Mouse (Mus musculus) kidney, postnatal 14 days (tissue): Measurements from ENCODE around the gene Nprl2.

ENCODE experiments used
- DNase-seq: peaks from one replicate; pipeline ENCODE4 v3.0.0; 2022; ENCODE audit warnings: mixed read lengths

Nprl2 gene

GRCm38 (mm10) chr9:107534408-107535202 lies 7.4 kb upstream of the Nprl2 start:
- DNase-seq = no peak

GRCm38 (mm10) chr9:107538231-107538630 lies 3.8 kb upstream of the Nprl2 start:
- no peak for DNase-seq

GRCm38 (mm10) chr9:107538711-107539110 lies 3.3 kb upstream of the Nprl2 start:
- DNase-seq = no peak

GRCm38 (mm10) chr9:107539940-107540339 lies 2.1 kb upstream of the Nprl2 start:
- DNase-seq = no peak

GRCm38 (mm10) chr9:107540420-107540819 lies 1.6 kb upstream of the Nprl2 start:
- no peak for DNase-seq

GRCm38 (mm10) chr9:107541005-107541404 lies 1.0 kb upstream of the Nprl2 start:
- DNase-seq = no peak

- no peak for DNase-seq
Measured at GRCm38 (mm10) chr9:107542352-107542686, 293 bp downstream of the Nprl2 start.

- no peak for DNase-seq
Measured at GRCm38 (mm10) chr9:107542721-107543120, 695 bp downstream of the Nprl2 start.

- no peak for DNase-seq
Measured at GRCm38 (mm10) chr9:107543299-107543698, 1.3 kb downstream of the Nprl2 start.

GRCm38 (mm10) chr9:107544196-107544700 lies 2.2 kb downstream of the Nprl2 start:
- DNase-seq = no peak

GRCm38 (mm10) chr9:107544729-107545128 lies 2.7 kb downstream of the Nprl2 start:
- DNase-seq = no peak

GRCm38 (mm10) chr9:107545199-107545598 lies 3.2 kb downstream of the Nprl2 start:
- DNase-seq = no peak

GRCm38 (mm10) chr9:107545602-107546001 lies 3.6 kb downstream of the Nprl2 start:
- DNase-seq = peak; percentile 83

- DNase-seq = peak; percentile 96
Measured at GRCm38 (mm10) chr9:107547026-107547425, 5.0 kb downstream of the Nprl2 start, which contains the start of gene Zmynd10. Zmynd10 (plus strand) TSS chr9:107547298.

- no peak for DNase-seq
Measured at GRCm38 (mm10) chr9:107547957-107548356, 5.9 kb downstream of the Nprl2 start.

- no peak for DNase-seq
Measured at GRCm38 (mm10) chr9:107548820-107549219, 6.8 kb downstream of the Nprl2 start.

- no peak for DNase-seq
Measured at GRCm38 (mm10) chr9:107549297-107550074, 7.5 kb downstream of the Nprl2 start.

- peak; percentile 84 for DNase-seq
Measured at GRCm38 (mm10) chr9:107550491-107551116, 8.6 kb downstream of the Nprl2 start.

- DNase-seq = peak; percentile 87
Measured at GRCm38 (mm10) chr9:107551117-107551889, 9.3 kb downstream of the Nprl2 start, which contains the start of gene Rassf1. Rassf1 (plus strand) TSS chr9:107551555.

- no peak for DNase-seq
Measured at GRCm38 (mm10) chr9:107551890-107552355, 9.9 kb downstream of the Nprl2 start.

GRCm38 (mm10) chr9:107552690-107553393 lies 10.8 kb downstream of the Nprl2 start:
- no peak for DNase-seq
